Mouse (Mus musculus) heart, embryonic 16.5 days (tissue): ENCODE results near the gene Cirbp. TPM values are rescaled to one million over a fixed set of nuclear protein-coding genes. Genes with fewer than 3 reads are reported as not detected.

Experiments
- polyA plus RNA-seq: library from polyadenylated mRNA; unstranded; fragments of >200 nt; fragmentation: Nextera tagmentation; extraction: Ambion mirVana; gene quantifications from 2 replicates; pipeline ENCODE4 v1.2.1, GENCODE M21; 2015

Cirbp gene
- polyA plus RNA-seq, 1 experiment from 2014 or later = 87.6 TPM

Other genes starting within 250 kb of the Cirbp start
- gene Kiss1r, start 249.0 kb upstream of the Cirbp start, polyA plus RNA-seq = 0.49 and 0.64 TPM in 2 replicates
- 112 and 114 TPM in 2 replicates for gene R3hdm4, start 244.8 kb upstream of the Cirbp start, polyA plus RNA-seq
- gene Arid3a, start 238.9 kb upstream of the Cirbp start, polyA plus RNA-seq = 1.5 and 2.3 TPM in 2 replicates
- gene Wdr18, start 205.8 kb upstream of the Cirbp start, polyA plus RNA-seq = 69.6 TPM in 2 replicates
- 0.25 and 0.35 TPM in 2 replicates for gene Grin3b, start 195.3 kb upstream of the Cirbp start, polyA plus RNA-seq
- gene Tmem259, start 181.7 kb upstream of the Cirbp start, polyA plus RNA-seq = 10.6 and 13.5 TPM in 2 replicates
- 218 and 255 TPM in 2 replicates for gene Cnn2, start 177.4 kb upstream of the Cirbp start, polyA plus RNA-seq
- gene Abca7, start 169.5 kb upstream of the Cirbp start, polyA plus RNA-seq = 3.2 TPM in 2 replicates
- gene Arhgap45, start 149.3 kb upstream of the Cirbp start, polyA plus RNA-seq = 10.9 and 17.7 TPM in 2 replicates
- 136 and 144 TPM in 2 replicates for gene Polr2e, start 126.2 kb upstream of the Cirbp start, polyA plus RNA-seq
- gene Gpx4, start 118.8 kb upstream of the Cirbp start, polyA plus RNA-seq = 668 and 748 TPM in 2 replicates
- 11.7 and 13.5 TPM in 2 replicates for gene Sbno2, start 60.4 kb upstream of the Cirbp start, polyA plus RNA-seq
- 13.8 and 15.3 TPM in 2 replicates for gene Stk11, start 50.2 kb upstream of the Cirbp start, polyA plus RNA-seq
- 1,107 and 1,132 TPM in 2 replicates for gene Atp5d, start 27.4 kb upstream of the Cirbp start, polyA plus RNA-seq
- 2.5 TPM in 2 replicates for gene Cbarp, start 25.1 kb upstream of the Cirbp start, polyA plus RNA-seq
- gene Midn, start 17.7 kb upstream of the Cirbp start, polyA plus RNA-seq = 10.3 and 13.0 TPM in 2 replicates
- 9.7 and 10.7 TPM in 2 replicates for gene 1600002K03Rik, start 7.0 kb downstream of the Cirbp start, polyA plus RNA-seq
- 6.0 and 6.8 TPM in 2 replicates for gene Efna2, start 13.5 kb downstream of the Cirbp start, polyA plus RNA-seq
- 31.9 and 40.1 TPM in 2 replicates for gene Mum1, start 60.4 kb downstream of the Cirbp start, polyA plus RNA-seq
- 596 and 743 TPM in 2 replicates for gene Ndufs7, start 83.1 kb downstream of the Cirbp start, polyA plus RNA-seq
- 50.3 and 51.6 TPM in 2 replicates for gene Gamt, start 95.0 kb downstream of the Cirbp start, polyA plus RNA-seq
- gene Dazap1, start 95.5 kb downstream of the Cirbp start, polyA plus RNA-seq = 30.7 and 33.9 TPM in 2 replicates
- gene Rps15, start 126.5 kb downstream of the Cirbp start, polyA plus RNA-seq = 536 and 549 TPM in 2 replicates
- gene Apc2, start 130.0 kb downstream of the Cirbp start, polyA plus RNA-seq = 1.5 TPM in 2 replicates
- gene 2310011J03Rik, start 154.6 kb downstream of the Cirbp start, polyA plus RNA-seq = 33.5 and 35.8 TPM in 2 replicates
- 1.6 and 1.9 TPM in 2 replicates for gene Pcsk4, start 163.5 kb downstream of the Cirbp start, polyA plus RNA-seq
- 1.8 and 2.6 TPM in 2 replicates for gene Reep6, start 164.0 kb downstream of the Cirbp start, polyA plus RNA-seq
- 15.5 and 16.0 TPM in 2 replicates for gene Adamtsl5, start 182.4 kb downstream of the Cirbp start, polyA plus RNA-seq
- 0.07 and 0.14 TPM in 2 replicates for gene Plk5, start 190.5 kb downstream of the Cirbp start, polyA plus RNA-seq
- gene Mex3d, start 221.7 kb downstream of the Cirbp start, polyA plus RNA-seq = 2.8 TPM in 2 replicates
- gene Mbd3, start 233.6 kb downstream of the Cirbp start, polyA plus RNA-seq = 136 and 155 TPM in 2 replicates
- gene Uqcr11, start 240.8 kb downstream of the Cirbp start, polyA plus RNA-seq = 1,492 and 1,877 TPM in 2 replicates